Mouse (Mus musculus) CD4-positive helper T cell, adult 2 months (primary cell): ENCODE data around the gene Capg.
A peak's percentile ranks its signal among the peaks of the same experiment; 100 is the strongest.
"Not testable (repeated sequence)": the region's sequence is repeated elsewhere in the genome, so short reads cannot be mapped to it uniquely, and the experiment has no call there.

Experiments
- DNase-seq: peaks from one replicate; pipeline ENCODE4 v3.0.0-alpha.2; 2012; ENCODE audit warnings: low read depth, missing footprints, low spot score

Gene Capg

DNA sequence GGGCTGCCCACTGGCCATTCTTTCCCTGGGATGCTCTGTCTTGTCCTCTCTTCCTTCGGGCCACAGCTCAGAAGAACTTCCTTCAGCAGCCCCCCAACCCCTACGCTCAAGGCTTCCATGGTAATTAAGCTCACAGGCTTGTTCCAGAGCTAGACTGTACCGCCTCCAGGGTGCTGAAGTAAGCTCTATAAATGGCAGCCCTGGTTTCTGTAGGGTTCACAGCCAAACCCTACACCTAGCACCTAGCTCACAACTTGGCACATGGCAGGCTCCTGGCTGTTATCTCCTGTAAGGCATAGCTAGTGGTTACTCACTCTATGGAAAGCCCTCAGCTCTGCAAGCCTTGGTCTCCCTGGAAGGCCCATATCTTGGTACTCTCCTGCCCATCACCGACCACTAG, 11.6 kb upstream of the Capg start:
- no peak for DNase-seq

DNA sequence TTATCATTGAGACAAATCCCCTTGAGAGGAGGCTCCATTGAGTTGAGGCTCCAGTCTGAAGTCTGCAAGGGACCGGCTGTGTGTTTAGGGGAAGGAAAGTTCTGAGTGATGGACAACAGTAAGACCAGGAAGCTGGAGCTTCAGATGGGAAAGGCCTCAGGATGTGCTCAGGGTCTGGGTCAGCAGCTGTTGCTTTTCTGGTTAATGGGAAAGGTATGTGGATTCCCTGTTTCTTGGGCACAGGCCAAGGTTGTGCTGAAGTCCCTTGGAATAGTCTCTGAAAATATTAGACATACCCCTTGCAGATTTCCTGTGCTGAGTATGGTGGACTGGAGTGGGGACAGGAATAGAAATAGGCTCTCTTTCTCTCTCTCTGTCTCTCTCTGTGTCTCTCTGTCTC, 10.6 kb upstream of the Capg start:
- not testable (repeated sequence) for DNase-seq

DNA sequence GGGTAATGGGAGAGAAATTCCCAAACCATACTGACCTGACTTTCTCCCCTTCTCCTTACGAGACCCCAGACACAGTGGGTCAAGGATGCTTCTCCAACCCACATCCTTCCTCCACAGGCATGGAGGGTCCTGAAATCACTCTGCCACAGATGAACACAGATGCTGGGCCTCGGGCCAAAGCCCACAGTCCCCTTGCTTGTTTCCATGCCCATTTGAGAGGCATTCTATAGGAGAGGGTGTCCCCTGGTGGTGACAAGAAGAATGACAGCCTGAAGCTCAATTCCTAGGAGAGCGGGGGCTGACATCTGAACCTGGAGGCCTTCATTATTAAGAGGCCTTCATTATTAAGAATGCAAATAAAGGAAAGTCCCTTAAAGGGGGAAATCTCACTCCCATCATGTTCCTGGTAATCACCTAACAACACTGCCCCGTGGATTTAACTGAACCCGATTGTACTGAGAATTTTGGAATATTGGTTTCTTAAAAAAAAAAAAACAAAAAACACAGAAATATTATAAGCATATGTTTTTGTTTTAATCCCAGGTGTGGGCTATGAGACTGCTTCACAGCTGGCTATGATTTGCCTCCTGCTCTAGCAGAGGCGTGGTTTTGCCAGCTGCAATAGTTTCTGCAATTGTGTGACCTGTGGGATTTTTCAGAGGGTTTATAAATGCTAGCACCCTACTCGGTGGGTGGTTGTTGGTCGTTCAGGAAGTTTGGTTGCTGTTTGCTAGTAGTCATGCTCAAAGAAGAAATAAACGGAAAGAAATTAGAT, 10.0 kb upstream of the Capg start:
- peak; percentile 74 for DNase-seq

DNA sequence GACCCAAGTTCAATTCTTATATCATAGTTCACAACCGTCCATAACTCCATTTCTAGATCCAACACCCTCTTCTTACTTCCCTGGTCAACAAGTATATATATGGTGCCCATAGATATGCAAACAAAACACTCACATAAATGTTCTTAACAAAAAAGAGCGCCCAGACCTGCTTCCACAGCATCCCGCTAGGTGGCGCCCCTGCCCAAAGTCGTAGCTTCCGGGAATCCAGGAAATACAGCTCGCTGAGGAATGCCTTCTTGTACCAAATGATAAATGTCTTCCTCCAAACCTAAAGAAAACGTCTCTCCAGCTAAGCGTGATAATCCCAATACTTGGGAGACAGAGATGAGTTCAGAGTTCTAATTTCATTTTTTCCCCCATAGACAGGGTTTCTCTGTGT, 9.0 kb upstream of the Capg start:
- peak; percentile 88 for DNase-seq

DNA sequence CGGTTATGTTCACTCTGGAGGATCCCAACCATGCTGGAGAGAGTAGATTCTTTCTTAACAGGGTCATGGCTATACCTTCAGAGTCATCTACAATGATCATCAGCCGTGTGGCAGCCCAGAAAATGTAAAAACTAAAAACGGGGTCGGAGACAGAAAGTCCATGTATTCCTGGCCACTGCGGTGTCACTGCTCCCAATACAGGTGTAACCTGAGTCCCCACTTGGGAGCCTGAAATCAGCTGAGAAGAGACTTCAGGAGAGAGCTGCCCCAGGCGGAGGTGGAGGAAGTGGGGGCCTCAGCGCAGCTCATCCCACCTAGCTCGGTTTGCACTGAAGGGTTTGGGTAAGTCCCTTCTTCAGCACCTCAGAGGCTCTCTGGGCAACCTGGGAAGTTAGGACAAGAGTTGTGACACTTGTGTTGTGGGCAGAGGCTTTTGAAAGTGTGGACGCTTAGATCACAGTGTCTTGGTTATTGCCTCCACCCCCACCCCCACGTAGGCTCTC, 6.1 kb upstream of the Capg start:
- no peak for DNase-seq

DNA sequence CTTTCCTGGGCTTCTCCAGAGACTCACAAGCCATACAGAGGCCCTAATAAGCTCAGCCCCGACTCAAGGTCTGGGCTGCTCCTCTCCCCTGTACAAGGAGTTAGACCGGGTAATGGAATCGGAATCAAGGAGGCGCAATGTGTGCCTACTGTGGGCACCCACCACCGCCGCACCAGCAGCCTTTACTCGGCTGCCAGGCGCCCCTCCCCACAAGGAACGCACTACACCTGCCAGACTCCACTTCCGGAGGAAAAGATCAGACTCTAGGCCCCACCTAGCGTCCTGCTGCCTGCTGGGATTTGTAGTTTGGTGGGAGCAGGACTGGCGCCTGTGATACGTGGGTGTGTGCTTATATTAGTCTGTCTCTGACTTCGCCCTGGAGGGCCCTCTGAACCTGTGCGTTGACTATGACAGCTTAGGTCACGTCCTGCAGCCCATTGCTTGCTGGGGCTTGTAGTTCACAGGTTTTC, 5.6 kb upstream of the Capg start:
- DNase-seq: peak; percentile 93

DNA sequence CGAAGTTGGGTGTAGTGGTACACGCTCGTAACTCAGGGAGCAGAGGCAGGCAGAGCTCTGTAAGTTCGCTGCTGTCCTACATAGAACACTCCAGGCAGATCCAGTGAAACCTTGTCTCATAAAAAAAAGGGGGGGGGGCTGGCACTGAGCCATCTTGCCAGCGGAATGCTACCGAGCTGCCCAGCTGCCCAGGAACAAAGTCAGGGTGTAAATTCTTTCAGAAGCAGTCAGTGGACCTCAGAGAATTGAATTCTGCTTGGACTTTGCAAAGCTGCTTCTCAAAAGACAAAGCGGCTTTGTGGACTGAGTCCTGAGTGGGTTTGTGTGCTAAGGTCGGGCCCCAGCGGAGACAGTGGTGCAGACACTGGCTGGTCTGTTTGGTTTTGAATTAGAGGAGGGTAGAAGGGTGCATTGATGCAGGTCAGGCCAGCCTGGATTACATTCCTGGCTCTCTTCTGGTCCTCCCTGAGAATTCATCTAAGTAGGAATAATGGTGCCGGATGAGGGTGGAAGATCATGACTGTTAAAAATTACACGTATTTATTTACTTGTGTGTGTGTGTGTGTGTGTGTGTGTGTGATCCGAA, 833 bp upstream of the Capg start:
- no peak for DNase-seq

DNA sequence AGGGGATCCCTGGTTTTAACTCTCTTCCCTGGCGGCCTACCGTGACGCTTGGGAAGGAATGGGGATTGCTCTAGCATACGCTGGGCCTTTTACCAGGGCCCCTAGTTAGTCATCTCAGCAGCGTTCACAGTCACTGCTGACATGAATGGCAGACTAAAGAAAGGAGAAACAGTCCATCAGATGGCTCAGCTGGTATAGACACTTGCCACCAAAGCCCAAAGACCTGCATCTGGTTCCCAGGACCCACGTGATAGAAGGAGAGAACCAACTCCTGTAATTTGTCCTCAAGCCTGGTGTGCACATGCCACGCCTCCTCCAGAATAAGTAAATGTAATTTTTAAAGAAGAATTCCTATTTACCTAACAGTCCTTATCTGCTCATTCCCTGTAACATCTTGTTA, 1.2 kb downstream of the Capg start:
- no peak for DNase-seq

DNA sequence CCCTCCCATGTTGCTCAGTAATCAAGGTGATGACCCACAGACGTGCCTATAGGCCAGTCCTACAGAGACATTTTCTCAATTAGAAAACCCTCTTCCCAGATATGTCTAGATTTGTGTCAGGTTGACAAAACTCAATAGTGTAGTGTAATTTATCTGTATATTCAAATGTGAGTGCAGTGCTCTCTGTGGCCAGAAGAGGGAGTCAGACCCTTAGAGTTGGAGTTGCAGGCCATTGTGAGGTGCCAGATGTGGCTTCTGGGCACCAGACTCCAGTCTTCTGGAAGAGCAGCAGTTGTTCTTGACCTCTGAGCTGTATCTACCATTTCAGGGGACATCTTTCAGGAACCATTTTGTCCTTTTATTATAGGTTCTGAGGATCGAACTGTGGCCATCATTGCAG, 2.9 kb downstream of the Capg start:
- DNase-seq: no peak

DNA sequence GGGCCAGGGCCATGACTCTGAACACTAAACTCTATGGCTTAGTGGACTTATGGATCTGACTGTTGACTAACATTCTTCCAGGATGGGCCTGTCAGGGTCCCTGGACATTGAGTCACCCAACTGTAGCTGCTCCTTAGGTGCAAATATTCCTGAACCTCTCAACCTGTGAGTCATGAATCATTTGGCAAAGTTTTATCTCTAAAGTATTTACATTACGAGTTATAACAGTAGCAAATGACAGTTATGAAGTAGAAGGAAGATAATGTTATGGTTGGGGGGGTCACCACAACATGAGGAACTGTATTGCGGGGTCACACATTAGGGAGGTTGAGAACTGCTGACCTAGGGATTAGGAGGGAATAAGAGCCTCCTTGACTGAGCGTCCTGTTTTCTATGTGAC, 3.7 kb downstream of the Capg start:
- no peak for DNase-seq

DNA sequence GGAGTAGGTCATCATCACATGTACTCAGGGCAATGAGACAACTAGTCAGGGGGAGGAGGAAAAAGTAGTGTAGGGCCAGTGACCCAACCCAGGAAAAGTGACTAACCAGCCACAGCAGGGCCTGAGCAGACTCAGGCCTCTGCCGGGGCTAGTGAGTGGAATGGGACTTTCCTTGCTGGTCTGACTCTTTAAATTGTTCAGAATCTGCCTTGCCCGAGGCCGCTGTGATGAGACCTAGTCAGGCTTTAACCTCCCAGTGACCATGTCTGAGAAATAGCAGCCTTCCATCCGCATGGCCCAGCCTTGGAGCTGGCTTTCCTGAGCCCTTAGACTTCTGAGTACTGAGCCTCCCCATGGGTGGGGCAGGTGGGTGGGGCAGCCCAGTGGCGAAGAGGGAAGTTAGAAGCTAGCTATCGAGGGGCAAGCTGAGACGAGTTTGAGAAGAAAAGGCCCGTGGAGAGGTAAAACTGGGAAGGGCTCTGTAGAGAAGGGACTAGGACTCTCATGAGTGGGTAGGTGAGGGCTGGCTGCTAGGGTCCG, 4.9 kb downstream of the Capg start:
- peak; percentile 28 for DNase-seq

DNA sequence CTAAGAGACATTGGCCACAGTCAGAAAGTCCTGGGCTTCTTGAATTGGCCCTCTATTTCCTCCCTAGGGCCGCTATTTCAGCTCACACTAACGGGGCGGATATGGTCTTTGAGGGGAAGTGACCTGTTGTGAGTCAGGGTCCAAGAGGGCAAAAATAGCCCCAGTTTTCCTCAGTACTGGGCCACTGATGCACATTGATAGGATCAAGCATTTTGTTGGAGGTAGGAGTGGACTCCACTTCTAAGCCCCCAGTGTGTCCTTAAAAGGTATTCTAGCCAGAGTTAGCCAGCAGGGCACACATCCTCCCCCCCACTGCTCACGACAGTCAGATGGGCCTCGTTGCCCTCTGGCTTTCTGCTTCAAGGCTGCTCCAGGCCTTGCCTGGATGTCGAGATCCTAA, 5.8 kb downstream of the Capg start:
- no peak for DNase-seq

DNA sequence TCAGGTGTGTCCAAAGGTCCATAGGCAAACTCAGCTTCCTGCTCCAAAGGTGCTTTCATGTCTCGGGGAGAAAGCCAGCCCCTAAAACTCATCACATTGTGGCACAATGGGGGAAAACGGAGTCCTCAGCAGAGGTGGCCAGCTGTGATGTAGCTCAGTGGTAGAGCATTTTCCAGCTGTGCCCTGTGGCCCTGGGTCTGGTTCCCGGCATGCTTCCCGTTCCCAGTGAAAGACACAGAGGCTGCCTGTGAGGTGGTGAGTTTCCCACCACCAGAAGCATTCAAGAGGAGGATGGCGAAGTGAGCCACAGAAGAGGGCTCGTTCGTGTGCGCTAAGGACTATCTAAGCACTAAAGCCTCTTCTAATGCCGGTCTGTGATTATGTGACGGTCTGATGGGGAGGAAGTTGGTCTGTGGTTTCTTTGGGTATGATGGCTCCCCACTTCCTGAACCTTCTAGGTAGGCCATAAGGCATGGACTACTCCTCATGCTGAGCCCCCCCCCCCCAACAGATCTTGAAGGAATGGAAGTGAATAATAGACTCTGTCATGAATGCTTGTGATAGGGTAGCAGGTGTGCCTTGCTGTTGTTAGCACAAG, 6.4 kb downstream of the Capg start:
- DNase-seq: peak; percentile 68

DNA sequence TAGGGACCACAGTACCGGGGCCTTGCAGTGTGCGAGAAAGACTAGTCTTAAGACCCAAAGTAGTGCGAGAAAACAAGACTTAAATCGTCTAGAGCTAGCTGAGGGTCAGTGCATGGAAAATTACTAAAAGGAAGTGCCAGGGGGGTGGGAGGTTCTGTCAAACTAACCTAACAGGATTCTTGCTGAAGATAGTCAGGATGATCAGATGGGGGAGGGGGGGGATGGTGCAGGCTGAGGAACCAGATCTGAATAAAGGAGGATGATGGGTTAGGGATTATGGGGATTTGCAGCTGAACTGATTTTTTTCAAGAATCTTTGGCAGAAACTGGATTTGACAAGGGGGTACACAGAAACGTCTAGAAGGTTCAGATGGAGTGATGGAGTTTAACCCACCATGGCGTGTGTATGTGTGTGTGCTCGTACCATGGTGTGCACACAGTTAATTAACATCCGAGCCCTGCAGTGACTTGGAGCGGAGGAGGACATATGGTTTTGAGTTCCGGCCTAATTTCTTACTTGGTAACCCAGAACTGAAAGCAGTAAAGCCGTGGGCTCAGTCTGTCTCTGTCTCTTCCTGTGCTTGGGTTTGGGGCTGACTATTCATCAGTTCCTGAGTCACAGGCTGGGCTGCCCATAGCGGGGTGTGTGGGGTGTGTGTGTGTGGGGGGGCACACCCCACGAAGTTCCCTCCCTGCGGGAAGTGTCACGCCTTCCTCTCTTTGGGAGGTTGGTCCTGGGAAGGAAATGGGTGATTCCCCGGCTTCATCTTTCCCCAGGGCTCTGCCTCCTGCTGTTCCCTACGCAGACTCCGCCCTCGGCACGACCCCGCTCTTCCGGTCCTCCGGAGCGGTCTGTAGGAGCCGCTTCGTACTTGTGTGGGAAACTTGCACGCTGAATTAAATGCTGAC, 8.2 kb downstream of the Capg start:
- DNase-seq: peak; percentile 86

DNA sequence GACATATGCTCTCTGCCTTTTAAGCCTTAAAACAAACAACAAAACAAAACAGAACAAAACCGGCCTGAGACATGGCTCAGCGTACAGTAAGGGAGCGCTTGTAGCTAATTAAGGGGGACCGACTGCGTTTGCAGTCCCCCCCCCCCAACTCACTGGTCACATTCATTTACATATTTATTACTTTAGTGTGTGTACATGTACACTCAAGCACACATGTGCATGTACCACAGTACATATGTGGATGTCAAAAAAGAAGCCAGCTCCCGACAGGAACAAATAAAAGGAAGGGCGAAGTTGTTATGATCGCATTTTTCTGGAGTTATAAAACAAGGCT, 8.9 kb downstream of the Capg start:
- DNase-seq: no peak

DNA sequence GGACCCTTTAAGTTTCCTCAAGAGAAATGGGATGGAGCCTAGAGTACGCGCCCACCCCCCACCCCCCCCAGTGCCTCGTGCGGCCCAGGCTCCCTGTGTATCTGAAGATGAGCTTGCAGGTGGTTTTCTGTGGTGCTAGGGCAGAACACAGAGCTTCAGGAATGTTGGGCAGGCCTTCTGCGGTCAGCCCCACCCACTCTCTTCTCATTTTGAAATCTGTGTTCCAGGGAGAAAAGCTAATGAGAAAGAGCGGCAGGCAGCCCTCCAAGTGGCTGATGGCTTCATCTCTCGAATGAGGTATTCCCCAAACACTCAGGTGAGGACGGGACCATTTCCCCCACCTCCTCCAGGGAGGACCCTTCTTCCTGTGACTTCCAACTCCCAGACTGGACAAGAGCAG, 16.6 kb downstream of the Capg start:
- no peak for DNase-seq

DNA sequence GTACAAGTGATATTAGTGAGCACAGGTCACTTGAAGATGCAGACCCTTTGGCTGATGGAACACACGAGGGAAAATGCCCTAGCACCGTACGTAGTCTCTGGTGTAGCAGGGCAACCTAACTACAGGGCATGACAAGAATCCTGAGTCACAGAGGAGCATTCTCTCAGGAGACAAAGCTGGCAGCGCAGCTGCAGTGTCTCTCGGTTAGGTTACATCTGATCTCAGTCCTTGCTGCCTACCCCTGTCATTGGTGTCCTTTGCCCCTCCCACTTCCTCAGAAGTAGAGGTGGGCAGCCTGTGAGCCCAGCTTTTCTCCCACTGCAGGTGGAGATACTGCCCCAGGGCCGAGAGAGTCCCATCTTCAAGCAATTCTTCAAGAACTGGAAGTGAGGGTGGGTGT, 18.3 kb downstream of the Capg start:
- DNase-seq: no peak

DNA sequence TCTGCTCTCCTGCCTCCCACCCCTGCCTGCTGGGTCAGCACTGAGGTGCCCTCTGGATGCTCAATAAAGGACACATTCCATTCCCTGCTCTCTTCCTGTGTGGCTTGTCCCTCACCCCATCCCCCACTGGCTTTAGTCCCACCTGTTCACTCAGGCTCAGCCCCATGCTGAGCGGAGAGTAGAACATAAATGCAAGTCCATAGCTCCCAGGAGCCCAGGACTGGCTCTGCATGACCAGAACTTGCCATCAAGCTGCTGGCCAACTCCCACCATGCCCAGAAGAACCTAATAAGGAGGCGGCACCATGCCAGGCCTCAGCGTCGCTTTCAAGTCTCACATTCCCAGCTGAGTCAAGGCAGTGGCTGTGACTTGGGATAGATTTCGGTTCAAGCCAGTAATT, 18.7 kb downstream of the Capg start:
- no peak for DNase-seq

DNA sequence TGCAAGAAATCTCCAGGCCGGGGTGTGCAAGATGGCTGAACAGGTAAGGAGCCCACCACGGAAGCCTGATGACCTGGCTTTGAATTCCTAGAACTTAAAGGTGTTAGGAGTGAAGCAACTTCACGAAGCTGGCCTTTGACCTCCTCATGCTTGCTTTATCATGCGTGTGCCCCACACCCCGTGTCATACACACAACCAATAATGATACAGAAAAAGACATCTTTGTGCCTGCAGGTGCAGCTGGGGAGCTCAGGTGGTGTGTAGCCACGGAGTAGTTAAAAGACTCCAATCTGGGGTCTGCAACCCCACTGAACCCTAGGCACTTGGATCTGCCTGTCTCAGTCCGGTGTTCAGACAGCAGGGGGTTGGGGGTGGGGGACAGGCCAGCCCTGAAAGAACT, 21.3 kb downstream of the Capg start:
- no peak for DNase-seq

DNA sequence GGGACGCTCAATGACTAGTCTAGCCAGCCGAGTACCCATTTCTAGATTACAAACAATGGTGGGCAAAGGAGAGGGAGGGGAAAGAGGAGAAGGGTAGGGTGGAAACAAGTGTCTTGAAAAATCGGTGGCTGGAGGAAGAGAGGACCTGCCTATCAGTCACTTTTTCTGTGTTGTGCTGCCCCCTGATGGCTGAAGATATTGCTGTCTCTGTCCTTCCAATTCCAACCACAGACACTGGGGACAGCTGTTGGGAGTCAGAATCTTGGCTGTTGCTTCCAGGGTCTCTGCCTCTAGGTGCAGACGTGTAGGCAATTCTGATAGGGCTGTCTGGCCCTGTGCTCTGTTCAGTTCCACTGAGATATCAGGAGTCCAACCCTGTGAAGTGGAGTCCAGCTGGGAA, 21.9 kb downstream of the Capg start:
- peak; percentile 84 for DNase-seq

DNA sequence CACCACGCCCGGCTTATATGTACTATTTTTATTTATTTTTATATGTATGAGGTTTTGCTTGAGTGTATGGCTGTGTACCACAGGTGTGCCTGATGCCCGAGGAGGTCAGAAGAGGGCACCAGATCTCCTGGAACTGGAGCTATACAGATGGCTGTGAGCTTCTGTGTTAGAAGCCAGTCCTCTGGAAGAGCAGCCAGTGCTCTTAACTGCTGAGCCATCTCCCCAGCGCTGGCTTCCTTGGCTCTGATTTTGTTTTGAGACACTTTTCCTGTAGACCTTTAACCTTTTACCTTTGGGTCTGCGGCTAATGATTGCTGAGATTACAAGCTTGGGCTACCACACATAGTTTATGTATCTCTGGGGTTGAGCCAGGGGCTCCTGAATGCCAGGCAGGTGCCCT, 23.3 kb downstream of the Capg start:
- no peak for DNase-seq

DNA sequence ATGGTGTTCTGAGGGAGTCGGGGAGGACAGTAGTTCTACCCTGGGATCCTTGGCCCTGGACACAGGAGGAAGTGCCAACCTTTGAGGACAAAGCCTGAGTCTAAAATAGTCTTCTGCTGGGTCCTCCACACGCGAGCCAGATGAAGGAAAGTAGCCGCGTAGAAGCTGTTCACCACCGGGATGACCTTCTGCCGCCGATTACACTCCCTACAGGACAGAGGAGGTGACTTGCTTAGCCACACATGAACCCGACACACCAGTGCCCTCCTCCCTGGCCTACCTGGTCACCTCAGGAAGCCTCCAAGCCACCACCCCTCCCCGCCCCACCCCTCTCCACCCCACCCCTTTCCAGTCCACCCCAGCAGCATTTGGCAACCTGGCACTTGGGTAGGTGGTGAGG, 24.5 kb downstream of the Capg start:
- DNase-seq: no peak
